Mouse (Mus musculus) limb, embryonic 10.5 days (tissue): ENCODE data around the gene Nipal3. TPM values are rescaled to one million over a fixed set of nuclear protein-coding genes. Genes with fewer than 3 reads are reported as not detected.
A peak's percentile ranks its signal among the peaks of the same experiment; 100 is the strongest.

Experiments
- DNase-seq: peaks from one replicate; pipeline ENCODE4 v3.0.0-alpha.2; 2017; ENCODE audit warnings: low spot score
- H3K27ac ChIP-seq: fragments of 300-500 bp; sonication (generic); 2 replicates; pipeline ENCODE4 v1.5.1; 2016; ENCODE audit warnings: mild to moderate bottlenecking
- H3K27me3 ChIP-seq: fragments of 300-500 bp; sonication (generic); 2 replicates; pipeline ENCODE4 v1.6.1; 2016; ENCODE audit warnings: low read depth, mild to moderate bottlenecking; ENCODE audit not compliant: poor library complexity, severe bottlenecking
- H3K36me3 ChIP-seq: fragments of 300-500 bp; sonication (generic); 2 replicates; pipeline ENCODE4 v1.6.1; 2016; ENCODE audit warnings: mild to moderate bottlenecking, moderate library complexity
- H3K4me1 ChIP-seq: fragments of 300-500 bp; sonication (generic); 2 replicates; pipeline ENCODE4 v1.6.1; 2016
- H3K4me3 ChIP-seq: fragments of 300-500 bp; sonication (generic); 2 replicates; pipeline ENCODE4 v1.5.1; 2016; ENCODE audit warnings: mild to moderate bottlenecking, moderate library complexity
- H3K9me3 ChIP-seq: fragments of 300-500 bp; sonication (generic); replicated peaks from 2 replicates; pipeline ENCODE4 v1.6.1; 2016; ENCODE audit warnings: mild to moderate bottlenecking
- WGBS: fragments of 180-500 bp; shearing (Covaris S2); methylation state at CpG from one replicate; pipeline ENCODE4 v1.1.7; 2016; 5-methylcytosine and 5-hydroxymethylcytosine counted together
- polyA plus RNA-seq: library from polyadenylated mRNA; unstranded; fragments of >200 nt; fragmentation: Nextera tagmentation; extraction: Ambion mirVana; gene quantifications from 2 replicates; pipeline ENCODE4 v1.2.1, GENCODE M21; 2016

Gene Nipal3
- polyA plus RNA-seq, 1 experiment from 2014 or later, result 2.2 TPM

DNA sequence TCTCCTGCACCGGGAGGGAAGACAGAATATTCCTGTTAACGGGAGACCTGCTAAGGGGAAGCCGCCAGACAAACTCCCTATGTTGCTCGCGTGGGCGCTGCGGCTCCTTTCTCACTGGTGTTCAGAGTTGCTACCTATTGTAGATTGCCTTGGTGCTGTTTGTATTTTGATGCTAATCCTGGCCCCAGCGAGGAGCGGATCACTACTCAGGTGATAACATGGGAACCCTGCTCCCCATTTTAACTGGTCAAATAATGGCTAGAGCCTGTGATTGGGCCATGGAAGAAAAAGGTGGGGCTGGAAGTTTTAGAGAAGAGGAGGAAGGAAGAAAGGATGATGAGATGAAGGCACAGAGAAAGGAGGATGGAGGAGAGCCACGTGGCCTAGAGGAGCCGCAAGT, 74.4 kb downstream of the Nipal3 start:
- H3K27me3 ChIP-seq, result no peaks in the 10 kb centered on the region
- H3K9me3 ChIP-seq, result no peaks in the 10 kb centered on the region
- H3K27ac ChIP-seq, result no peak overlapping the region
- WGBS, result 84% methylated on average over 11 of the region's 11 CpGs
- DNase-seq, result no peak
- peaks cover 11% of the 10 kb centered on the region; the same call in 1 of the 2 replicates for H3K36me3 ChIP-seq
- no peak overlapping the region for H3K4me3 ChIP-seq
- H3K4me1 ChIP-seq, result no peaks in the 10 kb centered on the region

DNA sequence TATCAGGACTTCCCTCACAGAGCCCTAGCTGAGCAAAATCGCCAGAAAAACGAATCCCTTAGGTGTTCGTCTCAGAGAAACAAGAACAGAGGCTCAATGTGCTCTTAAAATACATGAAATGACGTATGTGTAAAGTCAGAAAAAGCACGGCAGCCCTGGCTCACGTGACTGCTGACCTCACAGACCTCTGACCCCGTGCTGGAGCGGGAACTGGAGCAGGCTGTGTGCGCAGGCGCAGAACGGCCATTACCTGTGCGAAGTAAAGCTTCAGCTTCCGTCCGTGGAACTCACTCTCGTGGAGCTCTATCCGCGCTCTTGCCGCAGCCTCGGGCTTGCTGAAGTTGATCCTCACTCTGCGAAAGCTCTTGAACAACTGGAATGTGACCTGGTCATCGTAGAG, 74.8 kb downstream of the Nipal3 start:
- H3K27me3 ChIP-seq, result no peaks in the 10 kb centered on the region
- DNase-seq, result no peak
- 84% methylated on average over 21 of the region's 21 CpGs for WGBS
- H3K4me3 ChIP-seq, result no peak overlapping the region
- peaks cover 11% of the 10 kb centered on the region; the same call in 1 of the 2 replicates for H3K36me3 ChIP-seq
- no peaks in the 10 kb centered on the region for H3K9me3 ChIP-seq
- H3K27ac ChIP-seq, result no peak overlapping the region
- no peaks in the 10 kb centered on the region for H3K4me1 ChIP-seq

DNA sequence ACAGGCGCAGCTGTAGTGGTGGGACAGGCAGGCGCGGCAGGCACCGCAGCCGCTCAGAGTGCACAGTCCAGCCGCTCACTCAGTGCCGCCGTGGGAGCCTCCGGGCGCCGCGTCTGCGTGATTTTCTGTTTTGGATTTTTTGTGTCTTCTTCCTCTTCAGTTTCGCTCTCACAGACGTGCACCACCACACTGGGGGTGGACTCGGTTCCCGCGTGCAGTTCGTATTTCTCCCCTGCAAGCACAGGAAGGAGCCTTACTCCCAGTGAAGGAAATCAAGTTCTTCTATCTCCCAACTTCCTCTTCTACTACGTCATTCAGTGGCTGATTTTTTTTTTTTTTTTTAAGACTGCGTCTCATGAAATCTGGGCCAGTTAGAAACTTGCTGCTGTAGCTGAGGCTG, 78.5 kb downstream of the Nipal3 start:
- Histone ChIP-seq H3K4me1 (no peaks in the 10 kb centered on the region), H3K27me3 (no peaks in the 10 kb centered on the region), H3K27ac (no peak overlapping the region), H3K9me3 (no peaks in the 10 kb centered on the region), H3K4me3 (no peak overlapping the region), H3K36me3 (peaks cover 11% of the 10 kb centered on the region; the same call in 1 of the 2 replicates)
- no peak for DNase-seq
- 94% methylated on average over 21 of the region's 21 CpGs for WGBS

DNA sequence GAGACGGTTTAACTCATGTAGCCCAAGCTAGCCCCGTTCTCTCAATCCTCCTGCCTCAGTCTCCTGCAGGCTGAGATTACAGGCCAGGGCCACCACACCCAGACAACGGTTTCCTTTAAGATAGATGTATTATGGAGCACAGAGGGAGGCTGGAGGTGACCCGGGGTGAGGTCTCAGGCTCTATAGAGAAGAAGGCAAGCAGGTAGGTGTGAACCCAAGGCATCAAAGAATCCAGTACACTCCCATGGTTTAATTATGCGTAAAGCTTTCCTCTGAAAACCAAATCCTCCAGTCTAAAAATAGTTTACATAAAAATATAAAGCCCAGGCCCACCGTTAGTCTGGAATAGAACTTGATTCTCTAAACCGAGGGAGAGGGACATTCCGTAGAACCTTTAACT, 81.3 kb downstream of the Nipal3 start:
- H3K27ac ChIP-seq, result no peak overlapping the region
- H3K27me3 ChIP-seq, result no peaks in the 10 kb centered on the region
- DNase-seq, result no peak
- peaks cover 6% of the 10 kb centered on the region; the same call in 1 of the 2 replicates for H3K36me3 ChIP-seq
- H3K9me3 ChIP-seq, result no peaks in the 10 kb centered on the region
- no peak overlapping the region for H3K4me3 ChIP-seq
- H3K4me1 ChIP-seq, result no peaks in the 10 kb centered on the region
- 84% methylated on average over 8 of the region's 8 CpGs for WGBS

DNA sequence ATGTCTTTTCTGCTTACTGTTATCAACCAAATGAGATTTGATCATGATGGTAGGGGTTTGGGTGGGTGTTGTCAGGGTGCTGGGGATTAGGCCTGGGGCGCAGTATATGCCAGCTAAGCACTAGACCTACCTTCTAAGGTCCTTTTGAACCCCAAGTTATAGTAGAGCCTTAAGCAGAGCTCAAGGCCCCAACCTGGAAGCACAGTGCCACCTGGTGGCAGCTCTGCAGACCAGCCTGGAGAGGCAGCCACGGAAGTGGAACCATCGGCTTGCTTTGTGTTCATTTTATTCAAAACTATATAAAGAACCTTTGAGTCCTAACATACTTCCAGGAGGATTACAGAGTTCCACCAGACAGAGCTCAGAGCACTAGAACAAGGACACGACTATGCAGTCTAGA, 83.2 kb downstream of the Nipal3 start:
- Histone ChIP-seq H3K4me1 (no peaks in the 10 kb centered on the region), H3K27me3 (no peaks in the 10 kb centered on the region), H3K9me3 (no peaks in the 10 kb centered on the region), H3K36me3 (no peaks in the 10 kb centered on the region), H3K27ac (no peak overlapping the region), H3K4me3 (no peak overlapping the region)
- 33% methylated on average over 4 of the region's 4 CpGs for WGBS
- DNase-seq, result peak; percentile 73

DNA sequence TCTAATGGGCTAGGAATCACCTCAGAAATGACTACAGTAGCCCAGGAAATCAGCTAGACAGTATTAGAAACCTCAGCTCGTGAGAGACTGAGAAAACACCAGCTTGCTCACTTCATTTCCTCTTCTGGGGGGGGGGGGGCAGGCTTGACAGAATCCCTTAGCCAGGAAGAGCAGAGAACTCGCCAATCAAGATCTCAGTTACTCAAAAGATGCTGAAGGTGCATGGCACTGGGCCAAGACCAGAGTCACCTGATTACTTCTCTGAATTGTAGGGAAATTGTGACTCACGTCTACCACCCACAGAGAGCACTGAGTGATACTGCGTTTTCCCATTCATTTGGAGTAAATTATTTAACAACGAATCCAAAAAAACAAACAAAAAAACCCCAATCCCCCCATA, 88.7 kb downstream of the Nipal3 start:
- H3K9me3 ChIP-seq, result no peaks in the 10 kb centered on the region

DNA sequence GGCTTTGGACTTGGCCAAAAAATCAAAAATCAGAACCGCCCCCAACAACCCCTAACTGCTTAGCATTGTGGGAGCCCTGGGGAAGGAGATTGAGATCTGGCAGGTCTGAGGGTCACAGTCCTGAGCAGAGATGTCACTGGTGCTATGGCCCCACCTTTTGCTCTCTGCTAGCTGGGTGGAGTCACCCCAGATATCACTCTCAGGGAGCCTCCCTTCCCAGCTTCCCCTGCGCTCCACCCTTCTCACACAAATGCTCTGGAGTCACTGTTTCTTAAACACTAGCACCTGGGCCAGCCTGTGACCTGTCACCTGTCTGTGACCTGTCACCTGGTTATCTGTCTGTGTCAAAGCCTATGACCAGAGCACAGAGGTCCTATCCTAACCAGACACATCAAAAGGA, 89.9 kb downstream of the Nipal3 start:
- Histone ChIP-seq H3K9me3 (no peaks in the 10 kb centered on the region), H3K27ac (no peak overlapping the region), H3K4me1 (no peaks in the 10 kb centered on the region), H3K4me3 (no peak overlapping the region), H3K27me3 (peaks cover 9% of the 10 kb centered on the region), H3K36me3 (no peaks in the 10 kb centered on the region)
- 73% methylated on average over 2 of the region's 2 CpGs for WGBS
- no peak for DNase-seq

More for the DNA sequence above, 88.7 kb downstream of the Nipal3 start:
- no peak for DNase-seq
- no peaks in the 10 kb centered on the region for H3K36me3 ChIP-seq
- H3K27me3 ChIP-seq, result no peaks in the 10 kb centered on the region
- no peak overlapping the region for H3K4me3 ChIP-seq
- 74% methylated on average over 5 of the region's 5 CpGs for WGBS
- H3K4me1 ChIP-seq, result no peaks in the 10 kb centered on the region
- H3K27ac ChIP-seq, result no peak overlapping the region

DNA sequence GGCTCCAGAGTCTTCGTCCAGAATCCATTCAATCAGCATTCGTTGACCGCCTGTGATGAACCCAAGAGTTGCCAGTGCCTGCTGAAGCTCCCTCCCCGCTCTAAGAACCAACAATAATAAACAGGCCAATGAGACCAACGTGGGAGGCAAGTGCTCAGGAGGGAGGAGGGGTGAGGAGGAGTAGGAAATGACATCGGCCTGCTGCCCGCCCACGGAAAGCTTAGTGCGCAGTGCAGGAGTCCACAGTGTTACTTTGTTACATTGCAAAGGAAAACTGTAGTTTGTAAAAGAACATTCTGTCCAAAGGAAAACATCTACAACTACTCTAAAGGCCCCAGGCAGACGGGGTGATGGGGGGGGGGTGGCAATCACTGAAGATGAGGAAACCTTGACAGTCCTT, 90.8 kb downstream of the Nipal3 start:
- WGBS, result 77% methylated on average over 10 of the region's 10 CpGs
- H3K4me1 ChIP-seq, result no peaks in the 10 kb centered on the region
- no peaks in the 10 kb centered on the region for H3K36me3 ChIP-seq
- no peak for DNase-seq
- H3K4me3 ChIP-seq, result no peak overlapping the region
- H3K27ac ChIP-seq, result no peak overlapping the region
- peaks cover 17% of the 10 kb centered on the region for H3K27me3 ChIP-seq
- no peaks in the 10 kb centered on the region for H3K9me3 ChIP-seq

DNA sequence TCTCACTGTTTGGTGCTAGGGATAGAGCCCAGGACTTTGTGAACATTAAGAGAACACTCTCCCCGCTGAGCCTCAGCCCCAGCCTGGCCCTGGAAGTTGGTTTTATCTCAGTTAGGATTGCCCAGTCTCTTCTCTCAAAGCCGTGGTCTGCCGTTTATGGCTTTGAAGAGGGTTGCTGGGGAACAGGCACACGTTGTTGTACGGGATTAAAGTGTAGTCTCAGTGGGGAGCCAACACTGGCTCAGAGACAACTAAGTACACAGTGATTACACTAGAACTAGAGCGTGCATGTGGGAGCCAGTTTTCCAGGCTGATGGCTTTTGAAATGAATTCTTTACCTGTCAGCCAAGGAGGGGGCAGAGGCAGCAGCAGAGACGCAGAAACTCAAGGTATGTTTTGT, 93.0 kb downstream of the Nipal3 start:
- no peak for DNase-seq
- H3K36me3 ChIP-seq, result no peaks in the 10 kb centered on the region
- 28% methylated on average over 7 of the region's 7 CpGs for WGBS

DNA sequence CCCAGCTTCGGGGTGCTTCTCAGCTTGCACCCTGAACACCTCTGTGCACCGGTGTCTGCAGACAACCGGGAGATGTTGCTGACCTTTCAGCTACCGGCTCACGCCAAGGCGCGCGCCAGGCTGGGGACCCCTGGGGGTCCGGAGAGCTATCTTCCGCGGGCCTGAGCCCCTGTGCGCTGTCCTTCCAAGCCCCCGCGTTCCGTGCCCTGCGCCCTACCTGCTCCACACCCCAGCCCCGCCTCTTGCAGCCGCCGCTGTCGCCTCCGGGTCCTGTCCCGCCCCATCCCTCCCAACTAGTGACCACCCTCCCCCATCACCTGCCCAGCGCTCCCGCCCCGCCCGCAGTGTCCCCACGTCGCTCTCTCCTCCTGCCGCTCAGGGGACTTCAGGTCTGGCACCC, 96.8 kb downstream of the Nipal3 start, which contains the start of gene Ncmap:
Ncmap (minus strand) TSS at position 237 of the 400 bp plus-strand sequence.
- Histone ChIP-seq H3K27ac (peak within 1 kb of the TSS; percentile 44; the same call in 1 of the 2 replicates), H3K4me1 (peaks cover 12% of the 10 kb centered on the region), H3K36me3 (no peaks in the 10 kb centered on the region), H3K4me3 (peak within 1 kb of the TSS; percentile 54), H3K27me3 (peaks cover 63% of the 10 kb centered on the region), H3K9me3 (no peaks in the 10 kb centered on the region)
- WGBS, result under 1% methylated on average over 29 of the region's 29 CpGs
- peak; percentile 50 for DNase-seq

More for the DNA sequence above, 93.0 kb downstream of the Nipal3 start:
- Histone ChIP-seq H3K4me1 (peaks cover 12% of the 10 kb centered on the region), H3K9me3 (no peaks in the 10 kb centered on the region), H3K4me3 (no peak overlapping the region), H3K27me3 (peaks cover 39% of the 10 kb centered on the region), H3K27ac (no peak overlapping the region)

DNA sequence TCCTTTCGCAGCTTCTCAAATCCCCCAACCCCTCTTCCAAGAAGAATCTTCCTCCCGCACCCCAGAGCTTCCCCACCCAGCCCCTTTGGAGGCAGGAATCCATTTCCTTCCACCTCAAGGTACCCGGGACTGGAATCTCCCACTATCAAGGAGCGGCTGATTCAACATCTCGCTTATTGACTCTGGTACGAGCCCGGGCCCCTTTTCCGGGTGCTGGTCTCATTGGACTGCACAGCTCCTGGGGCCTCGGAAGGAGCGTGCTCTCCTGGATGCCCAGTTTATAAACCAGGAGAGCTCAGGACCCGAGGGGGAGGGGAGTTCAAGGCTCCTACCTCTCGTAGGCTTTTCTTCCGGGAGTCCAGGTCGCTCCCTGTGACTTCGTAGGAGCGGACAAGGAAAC, 97.3 kb downstream of the Nipal3 start:
- H3K4me3 ChIP-seq, result peak overlapping the region; percentile 54
- no peaks in the 10 kb centered on the region for H3K9me3 ChIP-seq
- DNase-seq, result peak; percentile 45
- no peak overlapping the region for H3K27ac ChIP-seq
- 4% methylated on average over 16 of the region's 16 CpGs for WGBS
- H3K36me3 ChIP-seq, result no peaks in the 10 kb centered on the region
- H3K4me1 ChIP-seq, result peaks cover 12% of the 10 kb centered on the region
- H3K27me3 ChIP-seq, result peaks cover 63% of the 10 kb centered on the region

DNA sequence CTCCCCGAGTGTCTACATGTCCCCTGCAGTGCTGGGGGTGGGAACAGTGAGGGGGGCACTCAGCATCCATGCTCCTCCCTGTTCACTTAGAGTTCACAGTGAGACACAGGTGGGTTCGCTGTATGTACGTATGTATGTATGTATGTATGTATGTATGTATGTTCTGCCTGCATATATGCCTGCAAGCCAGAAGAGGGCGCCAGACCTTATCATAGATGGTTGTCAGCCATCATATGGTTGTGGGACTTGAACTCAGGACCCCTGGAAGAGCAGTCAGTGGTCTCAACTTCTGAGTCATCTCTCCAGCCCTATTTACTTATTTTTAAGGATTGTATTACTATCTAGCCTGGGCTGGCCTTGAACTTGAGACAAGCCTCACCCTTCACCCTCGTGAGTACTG, 98.5 kb downstream of the Nipal3 start:
- H3K9me3 ChIP-seq, result no peaks in the 10 kb centered on the region
- no peak for DNase-seq
- 88% methylated on average over 5 of the region's 5 CpGs for WGBS
- peaks cover 63% of the 10 kb centered on the region for H3K27me3 ChIP-seq
- no peak overlapping the region for H3K4me3 ChIP-seq
- peaks cover 12% of the 10 kb centered on the region for H3K4me1 ChIP-seq
- H3K36me3 ChIP-seq, result no peaks in the 10 kb centered on the region
- H3K27ac ChIP-seq, result no peak overlapping the region
